Mouse (Mus musculus) lung, postnatal 0 days (tissue): ENCODE measurements around the gene Plxnc1. TPM values are rescaled to one million over a fixed set of nuclear protein-coding genes. Genes with fewer than 3 reads are reported as not detected.

Experiments used
- ATAC-seq: fragments of 200-750 bp; cut with Nextera tagmentation; 2 replicates; pipeline ENCODE4 v1.8.0; 2017; ENCODE audit warnings: moderate library complexity
- DNase-seq: peaks from one replicate; pipeline ENCODE4 v3.0.0-alpha.2; 2016; ENCODE audit warnings: low spot score
- H3K27ac ChIP-seq: fragments of 300-500 bp; sonication (generic); 2 replicates; pipeline ENCODE4 v1.5.1; 2014; ENCODE audit warnings: antibody characterized with exemption, mild to moderate bottlenecking, low read length, mixed read lengths
- H3K27me3 ChIP-seq: fragments of 300-500 bp; sonication (generic); replicated peaks from 2 replicates; pipeline ENCODE4 v1.6.1; 2014; ENCODE audit warnings: low read length, mixed read lengths; ENCODE audit not compliant: insufficient read depth
- H3K36me3 ChIP-seq: fragments of 300-500 bp; sonication (generic); 2 replicates; pipeline ENCODE4 v1.6.1; 2014; ENCODE audit warnings: low read length, mixed read lengths; ENCODE audit not compliant: insufficient read depth
- H3K4me1 ChIP-seq: fragments of 300-500 bp; sonication (generic); 2 replicates; pipeline ENCODE4 v1.6.1; 2014; ENCODE audit warnings: antibody characterized with exemption, low read depth, low read length, mixed read lengths; ENCODE audit not compliant: insufficient read depth
- H3K4me2 ChIP-seq: fragments of 300-500 bp; sonication (generic); replicated peaks from 2 replicates; pipeline ENCODE4 v1.6.1; 2014; ENCODE audit warnings: low read depth, mild to moderate bottlenecking, low read length, moderate library complexity, mixed read lengths
- H3K4me3 ChIP-seq: fragments of 300-500 bp; sonication (generic); 2 replicates; pipeline ENCODE4 v1.5.1; 2014; ENCODE audit warnings: low read depth, low read length
- H3K9ac ChIP-seq: fragments of 300-500 bp; sonication (generic); replicated peaks from 2 replicates; pipeline ENCODE4 v1.6.1; 2014; ENCODE audit warnings: low read depth, mild to moderate bottlenecking
- H3K9me3 ChIP-seq: fragments of 300-500 bp; sonication (generic); 2 replicates; pipeline ENCODE4 v1.6.1; 2016; ENCODE audit warnings: low read length, mixed read lengths
- CTCF ChIP-seq: IDR thresholded peaks from 2 replicates; pipeline ENCODE4 v1.5.1; 2016; ENCODE audit warnings: antibody characterized with exemption, mild to moderate bottlenecking
- EP300 ChIP-seq: IDR thresholded peaks from 2 replicates; pipeline ENCODE4 v1.6.1; 2016; ENCODE audit warnings: antibody characterized with exemption, mild to moderate bottlenecking, control low read depth
- WGBS: fragments of 180-500 bp; shearing (Covaris S2); extraction: QIAGEN DNeasy Blood & Tissue Kit; methylation state at CpG from one replicate; pipeline ENCODE4 v1.1.7; 2014; 5-methylcytosine and 5-hydroxymethylcytosine counted together
- polyA plus RNA-seq: library from polyadenylated mRNA; unstranded; fragments of >200 nt; fragmentation: Nextera tagmentation; extraction: Ambion mirVana; gene quantifications from 2 replicates; pipeline ENCODE4 v1.2.1, GENCODE M21; 2015

The Plxnc1 gene
- polyA plus RNA-seq, 1 experiment from 2014 or later = 3.2 TPM

- TF ChIP-seq EP300 = no peak
- TF ChIP-seq CTCF = no peak
- no peak overlapping the region for H3K4me2 ChIP-seq
- H3K4me3 ChIP-seq = no peak overlapping the region
- ATAC-seq (no peak), DNase-seq (no peak)
- WGBS = 96% methylated on average over 4 of the region's 4 CpGs
- H3K9me3 ChIP-seq = no peaks in the 10 kb centered on the region
- H3K9ac ChIP-seq = no peak overlapping the region
- H3K4me1 ChIP-seq = no peaks in the 10 kb centered on the region
- H3K27me3 ChIP-seq = no peaks in the 10 kb centered on the region
- no peak overlapping the region for H3K27ac ChIP-seq
- no peaks in the 10 kb centered on the region for H3K36me3 ChIP-seq
These were observed 83.8 kb downstream of the Plxnc1 start for GRCm38 (mm10) chr10:94860870-94861269.

GRCm38 (mm10) chr10:94858277-94859033 lies 86.2 kb downstream of the Plxnc1 start:
- WGBS = 71% methylated on average over 6 of the region's 6 CpGs
- no peak for DNase-seq
- ATAC-seq = no peak
- Histone ChIP-seq H3K4me3 (no peak overlapping the region), H3K27me3 (no peaks in the 10 kb centered on the region), H3K9me3 (no peaks in the 10 kb centered on the region), H3K4me1 (no peaks in the 10 kb centered on the region), H3K36me3 (no peaks in the 10 kb centered on the region), H3K27ac (no peak overlapping the region), H3K4me2 (no peak overlapping the region), H3K9ac (no peak overlapping the region)
- TF ChIP-seq CTCF (no peak), EP300 (no peak)

GRCm38 (mm10) chr10:94850565-94850964 lies 94.1 kb downstream of the Plxnc1 start:
- Histone ChIP-seq H3K27ac (no peak overlapping the region), H3K9me3 (no peaks in the 10 kb centered on the region), H3K4me3 (no peak overlapping the region), H3K27me3 (no peaks in the 10 kb centered on the region), H3K4me2 (no peak overlapping the region), H3K36me3 (no peaks in the 10 kb centered on the region), H3K4me1 (no peaks in the 10 kb centered on the region), H3K9ac (no peak overlapping the region)
- no peak for TF ChIP-seq EP300
- no peak for TF ChIP-seq CTCF
- ATAC-seq (no peak), DNase-seq (no peak)
- 25% methylated on average over 4 of the region's 4 CpGs for WGBS

- H3K36me3 ChIP-seq = no peaks in the 10 kb centered on the region
- no peak for TF ChIP-seq CTCF
- no peak for TF ChIP-seq EP300
- no peaks in the 10 kb centered on the region for H3K27me3 ChIP-seq
- DNase-seq = peak; percentile 15
- no peak overlapping the region for H3K27ac ChIP-seq
- ATAC-seq = no peak
- H3K4me1 ChIP-seq = no peaks in the 10 kb centered on the region
- no peak overlapping the region for H3K9ac ChIP-seq
- no peak overlapping the region for H3K4me2 ChIP-seq
- no peak overlapping the region for H3K4me3 ChIP-seq
- WGBS = 65% methylated on average over 9 of the region's 9 CpGs
- H3K9me3 ChIP-seq = no peaks in the 10 kb centered on the region
These were observed 94.7 kb downstream of the Plxnc1 start for GRCm38 (mm10) chr10:94849930-94850329.

- TF ChIP-seq EP300 (no peak), CTCF (no peak)
- ATAC-seq (no peak), DNase-seq (no peak)
- Histone ChIP-seq H3K27me3 (no peaks in the 10 kb centered on the region), H3K4me1 (no peaks in the 10 kb centered on the region), H3K4me2 (no peak overlapping the region), H3K4me3 (no peak overlapping the region), H3K27ac (no peak overlapping the region), H3K9me3 (no peaks in the 10 kb centered on the region), H3K9ac (no peak overlapping the region), H3K36me3 (no peaks in the 10 kb centered on the region)
- WGBS = 81% methylated on average over 4 of the region's 4 CpGs
These were observed 95.3 kb downstream of the Plxnc1 start for GRCm38 (mm10) chr10:94849360-94849759.

- H3K4me3 ChIP-seq = no peak overlapping the region
- H3K4me1 ChIP-seq = no peaks in the 10 kb centered on the region
- DNase-seq = no peak
- no peaks in the 10 kb centered on the region for H3K9me3 ChIP-seq
- TF ChIP-seq EP300 (no peak), CTCF (no peak)
- H3K9ac ChIP-seq = no peak overlapping the region
- 89% methylated on average over 6 of the region's 6 CpGs for WGBS
- ATAC-seq = no peak
- no peak overlapping the region for H3K27ac ChIP-seq
- no peaks in the 10 kb centered on the region for H3K36me3 ChIP-seq
- no peak overlapping the region for H3K4me2 ChIP-seq
- no peaks in the 10 kb centered on the region for H3K27me3 ChIP-seq
These were observed 96.3 kb downstream of the Plxnc1 start for GRCm38 (mm10) chr10:94848344-94848743.
